Mouse (Mus musculus) midbrain, embryonic 10.5 days (tissue): Measurements from ENCODE around the gene Six4. TPM values are rescaled to one million over a fixed set of nuclear protein-coding genes. Genes with fewer than 3 reads are reported as not detected.
"Not testable (repeated sequence)": the region's sequence is repeated elsewhere in the genome, so short reads cannot be mapped to it uniquely, and the experiment has no call there.

Experiments used
- DNase-seq: peaks from one replicate; pipeline ENCODE4 v3.0.0-alpha.2; 2017; ENCODE audit warnings: low spot score
- H3K27ac ChIP-seq: fragments of 300-500 bp; sonication (generic); replicated peaks from 2 replicates; pipeline ENCODE4 v1.5.1; 2016; ENCODE audit warnings: mild to moderate bottlenecking
- H3K27me3 ChIP-seq: fragments of 300-500 bp; sonication (generic); 2 replicates; pipeline ENCODE4 v1.6.1; 2016; ENCODE audit warnings: low read depth, mild to moderate bottlenecking; ENCODE audit not compliant: poor library complexity, severe bottlenecking
- H3K36me3 ChIP-seq: fragments of 300-500 bp; sonication (generic); 2 replicates; pipeline ENCODE4 v1.6.1; 2016; ENCODE audit warnings: mild to moderate bottlenecking, moderate library complexity
- H3K4me1 ChIP-seq: fragments of 300-500 bp; sonication (generic); 2 replicates; pipeline ENCODE4 v1.6.1; 2016
- H3K4me3 ChIP-seq: fragments of 300-500 bp; sonication (generic); 2 replicates; pipeline ENCODE4 v1.5.1; 2016; ENCODE audit warnings: mild to moderate bottlenecking, moderate library complexity
- H3K9me3 ChIP-seq: fragments of 300-500 bp; sonication (generic); replicated peaks from 2 replicates; pipeline ENCODE4 v1.6.1; 2016; ENCODE audit warnings: mild to moderate bottlenecking
- WGBS: fragments of 180-500 bp; shearing (Covaris S2); methylation state at CpG from one replicate; pipeline ENCODE4 v1.1.7; 2016; 5-methylcytosine and 5-hydroxymethylcytosine counted together
- polyA plus RNA-seq: library from polyadenylated mRNA; unstranded; fragments of >200 nt; fragmentation: Nextera tagmentation; extraction: Ambion mirVana; gene quantifications from 2 replicates; pipeline ENCODE4 v1.2.1, GENCODE M21; 2016

Six4 gene
- 3.1 and 3.9 TPM in 2 replicates for polyA plus RNA-seq

GRCm38 (mm10) chr12:73113196-73113595 is at the start of gene Six4:
Six4 (minus strand) TSS chr12:73113456.
- WGBS: 0% methylated on average over 20 of the region's 20 CpGs
- peak; percentile 87 for DNase-seq
- Histone ChIP-seq H3K4me1 (peaks cover 30% of the 10 kb centered on the region), H3K27ac (peak within 1 kb of the TSS; percentile 81), H3K36me3 (peaks cover 10% of the 10 kb centered on the region), H3K4me3 (peak within 1 kb of the TSS; percentile 85), H3K9me3 (no peaks in the 10 kb centered on the region), H3K27me3 (peaks cover 32% of the 10 kb centered on the region)

- Histone ChIP-seq H3K4me1 (0 out of 2 replicates have a peak, but pooled peaks cover 3% of the 10 kb centered on the region), H3K27me3 (no peaks in the 10 kb centered on the region), H3K27ac (no peak overlapping the region), H3K4me3 (no peak overlapping the region), H3K36me3 (0 out of 2 replicates have a peak, but pooled peaks cover 7% of the 10 kb centered on the region), H3K9me3 (peaks cover 6% of the 10 kb centered on the region; the same call in 1 of the 2 replicates)
- no peak for DNase-seq
- 81% methylated on average over 13 of the region's 13 CpGs for WGBS
Observed at GRCm38 (mm10) chr12:73162408-73163181, 49.3 kb upstream of the Six4 start.

GRCm38 (mm10) chr12:73160341-73160740 is 47.1 kb upstream of the Six4 start:
- H3K9me3 ChIP-seq: peaks cover under 1% of the 10 kb centered on the region; the same call in 1 of the 2 replicates
- H3K36me3 ChIP-seq: 0 out of 2 replicates have a peak, but pooled peaks cover under 1% of the 10 kb centered on the region
- 81% methylated on average over 4 of the region's 4 CpGs for WGBS
- H3K27me3 ChIP-seq: no peaks in the 10 kb centered on the region
- H3K4me3 ChIP-seq: no peak overlapping the region
- H3K27ac ChIP-seq: no peak overlapping the region
- 0 out of 2 replicates have a peak, but pooled peaks cover 3% of the 10 kb centered on the region for H3K4me1 ChIP-seq
- DNase-seq: no peak

GRCm38 (mm10) chr12:73154150-73154549 is 40.9 kb upstream of the Six4 start:
- H3K36me3 ChIP-seq: no peaks in the 10 kb centered on the region
- no peaks in the 10 kb centered on the region for H3K9me3 ChIP-seq
- H3K4me1 ChIP-seq: no peaks in the 10 kb centered on the region
- no peak overlapping the region for H3K27ac ChIP-seq
- H3K4me3 ChIP-seq: no peak overlapping the region
- no peaks in the 10 kb centered on the region for H3K27me3 ChIP-seq
- DNase-seq: no peak
- WGBS: 93% methylated on average over 4 of the region's 4 CpGs

- DNase-seq, H3K4me1 ChIP-seq, H3K4me3 ChIP-seq, H3K27ac ChIP-seq, H3K27me3 ChIP-seq, H3K36me3 ChIP-seq, H3K9me3 ChIP-seq: not testable (repeated sequence)
- 91% methylated on average over 5 of the region's 5 CpGs for WGBS
Observed at GRCm38 (mm10) chr12:73151038-73151437, 37.8 kb upstream of the Six4 start.

- 83% methylated on average over 3 of the region's 3 CpGs for WGBS
- DNase-seq: no peak
Observed at GRCm38 (mm10) chr12:73147236-73147635, 34.0 kb upstream of the Six4 start.

GRCm38 (mm10) chr12:73140732-73141131 is 27.5 kb upstream of the Six4 start:
- WGBS: 87% methylated on average over 3 of the region's 3 CpGs

More at GRCm38 (mm10) chr12:73147236-73147635, 34.0 kb upstream of the Six4 start:
- 0 out of 2 replicates have a peak, but pooled peaks cover 12% of the 10 kb centered on the region for H3K36me3 ChIP-seq
- H3K4me1 ChIP-seq: no peaks in the 10 kb centered on the region
- H3K9me3 ChIP-seq: no peaks in the 10 kb centered on the region
- no peak overlapping the region for H3K4me3 ChIP-seq
- no peaks in the 10 kb centered on the region for H3K27me3 ChIP-seq
- H3K27ac ChIP-seq: no peak overlapping the region

GRCm38 (mm10) chr12:73125250-73125649 is 12.0 kb upstream of the Six4 start:
- no peaks in the 10 kb centered on the region for H3K27me3 ChIP-seq
- no peaks in the 10 kb centered on the region for H3K36me3 ChIP-seq
- H3K4me3 ChIP-seq: no peak overlapping the region
- peaks cover 17% of the 10 kb centered on the region for H3K4me1 ChIP-seq
- no peaks in the 10 kb centered on the region for H3K9me3 ChIP-seq
- H3K27ac ChIP-seq: no peak overlapping the region
- DNase-seq: no peak
- 77% methylated on average over 4 of the region's 4 CpGs for WGBS

More at GRCm38 (mm10) chr12:73140732-73141131, 27.5 kb upstream of the Six4 start:
- H3K36me3 ChIP-seq: 0 out of 2 replicates have a peak, but pooled peaks cover 17% of the 10 kb centered on the region
- H3K4me3 ChIP-seq: no peak overlapping the region
- H3K27ac ChIP-seq: no peak overlapping the region
- H3K9me3 ChIP-seq: peaks cover 2% of the 10 kb centered on the region; the same call in 1 of the 2 replicates
- no peak for DNase-seq
- no peaks in the 10 kb centered on the region for H3K4me1 ChIP-seq
- H3K27me3 ChIP-seq: no peaks in the 10 kb centered on the region

- Histone ChIP-seq H3K4me1 (peaks cover 17% of the 10 kb centered on the region), H3K27me3 (no peaks in the 10 kb centered on the region), H3K27ac (peak within 1 kb of the TSS; percentile 83), H3K36me3 (no peaks in the 10 kb centered on the region), H3K9me3 (no peaks in the 10 kb centered on the region), H3K4me3 (peak within 1 kb of the TSS; percentile 70)
- peak; percentile 84 for DNase-seq
- WGBS: 2% methylated on average over 23 of the region's 23 CpGs
Observed at GRCm38 (mm10) chr12:73123093-73124041, 10.1 kb upstream of the Six4 start, which contains the start of gene Mnat1. Mnat1 (plus strand) TSS chr12:73123717.

- H3K4me1 ChIP-seq: peaks cover 30% of the 10 kb centered on the region
- under 1% methylated on average over 70 of the region's 71 CpGs for WGBS
Observed at GRCm38 (mm10) chr12:73112326-73113087, 749 bp downstream of the Six4 start.

GRCm38 (mm10) chr12:73111561-73112325 is 1.5 kb downstream of the Six4 start:
- Histone ChIP-seq H3K9me3 (no peaks in the 10 kb centered on the region), H3K4me3 (peak overlapping the region; percentile 85), H3K4me1 (peaks cover 30% of the 10 kb centered on the region), H3K27ac (peak overlapping the region; percentile 81), H3K36me3 (peaks cover 15% of the 10 kb centered on the region), H3K27me3 (peaks cover 32% of the 10 kb centered on the region)
- WGBS: under 1% methylated on average over 43 of the region's 44 CpGs
- DNase-seq: peak; percentile 66

More at GRCm38 (mm10) chr12:73112326-73113087, 749 bp downstream of the Six4 start:
- Histone ChIP-seq H3K9me3 (no peaks in the 10 kb centered on the region), H3K36me3 (peaks cover 10% of the 10 kb centered on the region), H3K27me3 (peaks cover 32% of the 10 kb centered on the region), H3K4me3 (peak overlapping the region; percentile 85), H3K27ac (peak overlapping the region; percentile 81)
- peak; percentile 69 for DNase-seq
